Mouse (Mus musculus): ENCODE data around the gene Tipin. TPM values are rescaled to one million over a fixed set of nuclear protein-coding genes. Genes with fewer than 3 reads are reported as not detected.

The Tipin gene
- total and polyA plus RNA-seq, 3 experiments: 179 to 443 (median 204) TPM

GRCm38 (mm10) chr9:64240116-64240515 lies 41.3 kb upstream of the Tipin start:
- dilution Hi-C loops (cut with MboI; ENCODE audit: extremely low pct_ligation_motif_present, extremely low pct_unique_long_range_greater_than_20kb, low sequenced_read_pairs) (no loop called here), in situ Hi-C loops (cut with MboI; ENCODE audit: low pct_ligation_motif_present, low pct_unique_long_range_greater_than_20kb, low sequenced_read_pairs) (no loop called here)
- Histone ChIP-seq H3K4me2 (ENCODE audit: insufficient read depth, low read depth, poor library complexity, severe bottlenecking) (no peak overlapping the region), H3K27me3 (replicated peaks) (no peaks in the 10 kb centered on the region), H3K36me3 (replicated peaks in 1 of 2; ENCODE audit: control insufficient read depth in 1 of 2, insufficient read depth in 1 of 2, low read length in 1 of 2) (peaks cover 3 to 25% of the 10 kb centered on the region in 2 experiments), H3K4me1 (ENCODE audit: control insufficient read depth in 1 of 2, insufficient read depth in 2 of 2) (peaks cover 9 to 47% of the 10 kb centered on the region in 2 experiments; a peak in 3 of 4 replicates), H3K9me3 (replicated peaks; ENCODE audit: low read length) (no peaks in the 10 kb centered on the region), H3K79me2 (replicated peaks; ENCODE audit: control insufficient read depth, extremely low read depth, insufficient read depth, poor library complexity, severe bottlenecking) (peaks cover 27% of the 10 kb centered on the region), H3K4me3 (replicated peaks in 1 of 3; ENCODE audit: low read depth in 2 of 3, low read length in 2 of 3, poor library complexity in 1 of 3) (no peak overlapping the region), H3K27ac (ENCODE audit: insufficient read depth, low read depth) (no peak overlapping the region), H3K9ac (ENCODE audit: insufficient read depth, low read depth) (no peak overlapping the region)
- TF ChIP-seq POLR2A (IDR thresholded peaks at IDR 0.05; ENCODE audit: low read depth, low read length) (no peak), CHD1 (IDR thresholded peaks at IDR 0.05; ENCODE audit: low read depth, low read length) (no peak), RAD21 (IDR thresholded peaks at IDR 0.05; ENCODE audit: low read depth, low read length) (no peak), PAX5 (IDR thresholded peaks at IDR 0.05; ENCODE audit: low read length) (no peak), JUND (conservative IDR thresholded peaks at IDR 0.05; ENCODE audit: low read depth, low read length) (no peak), SMC3 (IDR thresholded peaks at IDR 0.05; ENCODE audit: low read depth, low read length) (no peak), ETS1 (conservative IDR thresholded peaks at IDR 0.05; ENCODE audit: low read depth, low read length) (no peak), MEF2A (IDR thresholded peaks at IDR 0.05; ENCODE audit: borderline replicate concordance, low read depth, low read length) (no peak)
- no peak for DNase-seq (ENCODE audit: extremely low read depth)

GRCm38 (mm10) chr9:64240681-64241080 lies 40.7 kb upstream of the Tipin start:
- in situ Hi-C loops (cut with MboI; ENCODE audit: low pct_ligation_motif_present, low pct_unique_long_range_greater_than_20kb, low sequenced_read_pairs): no loop called here
- Histone ChIP-seq H3K9ac (ENCODE audit: insufficient read depth, low read depth) (no peak overlapping the region), H3K27ac (ENCODE audit: insufficient read depth, low read depth) (no peak overlapping the region), H3K9me3 (replicated peaks; ENCODE audit: low read length) (no peaks in the 10 kb centered on the region), H3K4me3 (replicated peaks in 1 of 3; ENCODE audit: low read depth in 2 of 3, low read length in 2 of 3, poor library complexity in 1 of 3) (no peak overlapping the region), H3K4me2 (ENCODE audit: insufficient read depth, low read depth, poor library complexity, severe bottlenecking) (no peak overlapping the region), H3K79me2 (replicated peaks; ENCODE audit: control insufficient read depth, extremely low read depth, insufficient read depth, poor library complexity, severe bottlenecking) (peaks cover 27% of the 10 kb centered on the region), H3K4me1 (ENCODE audit: control insufficient read depth in 1 of 2, insufficient read depth in 2 of 2) (peaks cover 9 to 51% of the 10 kb centered on the region in 2 experiments; a peak in 3 of 4 replicates), H3K36me3 (replicated peaks in 1 of 2; ENCODE audit: control insufficient read depth in 1 of 2, insufficient read depth in 1 of 2, low read length in 1 of 2) (peaks cover 2 to 27% of the 10 kb centered on the region in 2 experiments), H3K27me3 (replicated peaks) (no peaks in the 10 kb centered on the region)
- no peak for TF ChIP-seq RAD21 (IDR thresholded peaks at IDR 0.05; ENCODE audit: low read depth, low read length)
- no peak for TF ChIP-seq ETS1 (conservative IDR thresholded peaks at IDR 0.05; ENCODE audit: low read depth, low read length)
- TF ChIP-seq CHD1 (IDR thresholded peaks at IDR 0.05; ENCODE audit: low read depth, low read length): no peak
- no peak for DNase-seq (ENCODE audit: extremely low read depth)
- dilution Hi-C loops (cut with MboI; ENCODE audit: extremely low pct_ligation_motif_present, extremely low pct_unique_long_range_greater_than_20kb, low sequenced_read_pairs): no loop called here

GRCm38 (mm10) chr9:64242381-64242831 lies 39.0 kb upstream of the Tipin start:
- in situ Hi-C loops (cut with MboI; ENCODE audit: low pct_ligation_motif_present, low pct_unique_long_range_greater_than_20kb, low sequenced_read_pairs): no loop called here
- Histone ChIP-seq H3K79me2 (replicated peaks; ENCODE audit: control insufficient read depth, extremely low read depth, insufficient read depth, poor library complexity, severe bottlenecking) (peaks cover 27% of the 10 kb centered on the region), H3K27ac (ENCODE audit: insufficient read depth, low read depth) (peak overlapping the region; percentile 81), H3K27me3 (replicated peaks) (no peaks in the 10 kb centered on the region), H3K9ac (ENCODE audit: insufficient read depth, low read depth) (peak overlapping the region; percentile 89), H3K4me3 (replicated peaks in 1 of 3; ENCODE audit: low read depth in 2 of 3, low read length in 2 of 3, poor library complexity in 1 of 3) (peak overlapping the region; percentile 0 to 41 (median 27)), H3K9me3 (replicated peaks; ENCODE audit: low read length) (no peaks in the 10 kb centered on the region), H3K36me3 (replicated peaks in 1 of 2; ENCODE audit: control insufficient read depth in 1 of 2, insufficient read depth in 1 of 2, low read length in 1 of 2) (peaks cover 4 to 34% of the 10 kb centered on the region in 2 experiments), H3K4me1 (ENCODE audit: control insufficient read depth in 1 of 2, insufficient read depth in 2 of 2) (peaks cover 9 to 56% of the 10 kb centered on the region in 2 experiments; a peak in 3 of 4 replicates), H3K4me2 (ENCODE audit: insufficient read depth, low read depth, poor library complexity, severe bottlenecking) (peak overlapping the region; percentile 92)
- dilution Hi-C loops (cut with MboI; ENCODE audit: extremely low pct_ligation_motif_present, extremely low pct_unique_long_range_greater_than_20kb, low sequenced_read_pairs): no loop called here
- peak; percentile 59 for DNase-seq (ENCODE audit: extremely low read depth)
- no peak for TF ChIP-seq TCF12 (IDR thresholded peaks at IDR 0.05; ENCODE audit: low read depth, low read length)
- 0 out of 2 replicates have a peak, but pooled peaks have one; percentile 52 for TF ChIP-seq TBP (conservative IDR thresholded peaks at IDR 0.05; ENCODE audit: low read depth, low read length)
- no peak for TF ChIP-seq ETS1 (conservative IDR thresholded peaks at IDR 0.05; ENCODE audit: low read depth, low read length)
- no peak for TF ChIP-seq MAZ (IDR thresholded peaks at IDR 0.05; ENCODE audit: low read depth, low read length)
- TF ChIP-seq ZMIZ1 (IDR thresholded peaks at IDR 0.05; ENCODE audit: low read depth, low read length): no peak
- no peak for TF ChIP-seq PAX5 (IDR thresholded peaks at IDR 0.05; ENCODE audit: low read length)
- TF ChIP-seq E2F4 (IDR thresholded peaks at IDR 0.05; ENCODE audit: insufficient replicate concordance, low read depth, low read length): no peak
- TF ChIP-seq ZNF384 (IDR thresholded peaks at IDR 0.05; ENCODE audit: low read depth, low read length): peak; percentile 98
- 0 out of 2 replicates have a peak, but pooled peaks have one; percentile 36 for TF ChIP-seq MXI1 (IDR thresholded peaks at IDR 0.05; ENCODE audit: low read depth, low read length)
- no peak for TF ChIP-seq BHLHE40 (IDR thresholded peaks at IDR 0.05; ENCODE audit: low read depth, low read length)
- TF ChIP-seq ZKSCAN1 (IDR thresholded peaks at IDR 0.05; ENCODE audit: borderline replicate concordance, low read depth, low read length): no peak
- TF ChIP-seq SMC3 (IDR thresholded peaks at IDR 0.05; ENCODE audit: low read depth, low read length): no peak
- TF ChIP-seq JUN (IDR thresholded peaks at IDR 0.05; ENCODE audit: insufficient read depth, low read depth, low read length): no peak
- TF ChIP-seq MYC (IDR thresholded peaks at IDR 0.05; ENCODE audit: low read depth, low read length): no peak
- peak; percentile 61; the same call in 1 of the 2 replicates for TF ChIP-seq EP300 (IDR thresholded peaks at IDR 0.05; ENCODE audit: low read length)
- TF ChIP-seq POLR2AphosphoS2 (IDR thresholded peaks at IDR 0.05; ENCODE audit: low read depth, low read length): no peak
- no peak for TF ChIP-seq RCOR1 (conservative IDR thresholded peaks at IDR 0.05; ENCODE audit: low read depth, low read length)
- peak; percentile 17; the same call in 1 of the 2 replicates for TF ChIP-seq POLR2A (IDR thresholded peaks at IDR 0.05; ENCODE audit: low read depth, low read length)
- no peak for TF ChIP-seq CTCF (conservative IDR thresholded peaks at IDR 0.05 in 1 of 2, IDR thresholded peaks at IDR 0.05 in 1 of 2; ENCODE audit: low read depth in 2 of 2, low read length in 2 of 2)
- TF ChIP-seq UBTF (IDR thresholded peaks at IDR 0.05; ENCODE audit: low read depth, low read length): no peak

Measured in CH12.LX (cell line).